Mouse (Mus musculus) bone marrow, adult 2 months (tissue): Measurements from ENCODE around the gene Itpr1. TPM values are rescaled to one million over a fixed set of nuclear protein-coding genes. Genes with fewer than 3 reads are reported as not detected.

Experiments used
- H3K27ac ChIP-seq: fragments of 200-500 bp; 2 replicates; pipeline ENCODE4 v1.5.1; 2012; ENCODE audit warnings: low read depth, mild to moderate bottlenecking, control low read depth, inconsistent platforms, low read length; ENCODE audit not compliant: control insufficient read depth, poor library complexity, insufficient read depth
- H3K4me1 ChIP-seq: fragments of 200-500 bp; 2 replicates; pipeline ENCODE4 v1.6.1; 2011; ENCODE audit warnings: low read length; ENCODE audit not compliant: control insufficient read depth, insufficient read depth
- H3K4me3 ChIP-seq: fragments of 200-500 bp; replicated peaks from 2 replicates; pipeline ENCODE3; 2011; ENCODE audit warnings: mild to moderate bottlenecking, low read depth, low read length, control low read depth; ENCODE audit not compliant: control insufficient read depth
- CTCF ChIP-seq: fragments of 200-500 bp; IDR thresholded peaks from 2 replicates; pipeline ENCODE4 v1.5.1; 2011; ENCODE audit warnings: low read length, control low read depth; ENCODE audit not compliant: control insufficient read depth, insufficient read depth
- POLR2A ChIP-seq: fragments of 200-500 bp; IDR thresholded peaks from 2 replicates; pipeline ENCODE4 v1.6.1; 2011; ENCODE audit warnings: low read depth, mild to moderate bottlenecking, control low read depth, low read length, borderline replicate concordance; ENCODE audit not compliant: control insufficient read depth
- WGBS: fragments of 180-500 bp; shearing (Covaris S2); methylation state at CpG from one replicate; pipeline ENCODE4 v1.1.7; 2018; 5-methylcytosine and 5-hydroxymethylcytosine counted together
- polyA plus RNA-seq: library from polyadenylated mRNA; stranded (reverse); fragments of >200 nt; gene quantifications from 2 replicates; pipeline ENCODE4 v1.2.4, GENCODE M21; 2011; ENCODE audit warnings: low replicate concordance; ENCODE audit not compliant: missing spikeins, insufficient read depth, insufficient read length

Gene Itpr1
- polyA plus RNA-seq, 1 experiment: 32.8 TPM

DNA sequence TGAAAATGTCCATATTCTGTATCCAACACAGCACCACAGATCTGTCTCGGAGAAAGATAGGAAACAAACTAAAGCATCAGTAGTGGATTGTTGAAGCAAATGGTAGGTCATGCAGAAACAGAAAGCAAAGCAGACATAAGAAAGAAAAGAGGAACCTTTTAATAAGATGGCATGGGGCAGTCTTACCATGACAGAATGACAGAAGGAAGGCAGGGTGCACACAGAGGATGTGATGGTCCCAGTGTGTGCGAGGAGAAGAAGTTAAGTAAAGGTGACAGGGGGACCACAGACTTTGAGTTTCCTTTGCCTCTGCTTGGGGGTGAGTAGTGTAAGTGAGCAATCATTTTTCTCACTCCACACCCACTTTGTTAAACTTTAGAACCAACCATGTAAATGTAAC lies 33.8 kb upstream of the Itpr1 start:
- no peak for TF ChIP-seq CTCF
- no peak for TF ChIP-seq POLR2A
- H3K4me1 ChIP-seq: no peaks in the 10 kb centered on the region; the same call in 1 of the 2 replicates
- H3K27ac ChIP-seq: no peak overlapping the region
- 37% methylated on average over 2 of the region's 2 CpGs for WGBS
- H3K4me3 ChIP-seq: no peak overlapping the region

DNA sequence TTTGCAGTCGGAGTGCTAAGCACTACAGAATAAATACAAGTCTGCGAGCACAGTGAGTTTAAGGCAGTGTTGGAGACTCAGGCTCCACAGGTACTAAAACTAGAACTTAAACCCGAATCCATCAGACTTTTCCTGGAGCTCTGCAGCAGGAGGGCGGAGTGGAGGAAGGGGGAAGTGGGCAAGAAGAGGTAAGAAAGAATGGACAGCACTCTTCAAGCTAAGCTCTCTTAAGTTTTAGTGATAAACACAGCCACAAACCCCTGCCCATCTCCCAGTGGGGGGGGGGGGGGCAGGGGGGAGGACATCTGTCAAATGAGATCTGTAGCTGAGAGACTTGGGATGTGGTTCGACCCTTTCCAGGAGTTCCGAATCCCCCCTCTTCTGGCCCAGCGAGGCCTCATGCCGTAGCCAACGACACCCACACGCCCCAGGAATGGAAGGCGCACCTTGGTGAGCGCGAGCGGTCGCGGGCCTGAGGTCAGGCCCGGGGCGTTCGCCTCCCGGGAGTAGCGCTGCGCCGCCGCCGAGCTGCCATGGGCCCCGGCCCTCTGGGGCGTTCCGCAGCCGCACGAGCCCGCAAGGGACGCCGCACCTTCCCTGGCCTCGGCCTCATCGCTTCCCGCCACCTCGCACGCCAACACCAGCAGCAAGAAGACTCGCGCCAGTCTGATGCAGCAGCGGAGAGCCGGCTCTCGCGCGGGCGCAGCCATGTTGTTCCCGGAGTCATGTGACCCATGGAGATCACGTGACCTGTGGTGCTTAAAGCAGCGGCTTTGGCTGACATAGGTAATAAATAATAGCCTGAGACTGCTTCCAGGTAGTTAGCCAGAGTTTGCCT lies 27.8 kb upstream of the Itpr1 start, which contains the start of gene Sumf1:
Gene Sumf1, minus strand, starts transcription at position 736 of the 838 bp plus-strand sequence.
- Histone ChIP-seq H3K4me1 (no peaks in the 10 kb centered on the region; the same call in 1 of the 2 replicates), H3K27ac (peak within 1 kb of the TSS; percentile 9; the same call in 1 of the 2 replicates), H3K4me3 (peak within 1 kb of the TSS; percentile 98)
- peak; percentile 52; the same call in 1 of the 2 replicates for TF ChIP-seq POLR2A
- TF ChIP-seq CTCF: no peak
- 5% methylated on average over 49 of the region's 49 CpGs for WGBS

DNA sequence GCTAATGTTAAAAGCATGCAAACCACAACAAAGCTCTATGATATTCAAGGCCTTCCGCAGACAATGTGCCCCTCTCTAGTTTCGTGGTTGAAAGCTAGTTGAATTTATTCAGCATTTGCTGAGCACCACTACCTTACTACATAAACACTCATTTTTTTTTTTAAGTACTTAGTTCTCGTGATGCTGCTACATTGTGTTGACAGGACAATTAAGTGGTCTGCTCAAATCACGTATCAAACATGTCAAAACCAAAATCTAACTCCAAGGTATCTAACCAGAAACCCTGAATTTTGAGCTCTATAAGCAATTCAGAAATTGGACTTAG lies 27.2 kb upstream of the Itpr1 start:
- WGBS: 10% methylated on average over 4 of the region's 4 CpGs

DNA sequence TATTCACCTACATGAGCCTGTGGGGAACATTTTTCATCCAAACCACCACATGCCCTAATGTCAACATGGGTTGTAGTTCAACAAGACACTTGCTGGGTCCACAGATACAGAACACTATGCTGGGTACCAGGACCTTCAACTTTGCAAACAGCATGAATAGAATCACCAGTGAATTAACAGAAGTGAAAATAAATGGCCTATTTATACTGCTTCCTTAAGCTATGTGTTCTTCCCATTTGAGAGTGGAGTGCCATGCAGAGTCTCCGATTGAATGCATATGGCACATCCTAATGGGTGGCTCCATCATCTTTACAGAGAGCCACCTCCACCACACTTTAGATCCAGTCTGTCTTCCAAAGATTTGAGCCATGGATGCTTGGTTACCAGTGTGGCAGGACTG lies 22.2 kb upstream of the Itpr1 start:
- 80% methylated on average over 1 of the region's 1 CpGs for WGBS
- H3K27ac ChIP-seq: no peak overlapping the region
- TF ChIP-seq POLR2A (no peak), CTCF (no peak)
- H3K4me1 ChIP-seq: no peaks in the 10 kb centered on the region; the same call in 1 of the 2 replicates
- H3K4me3 ChIP-seq: no peak overlapping the region

More for the DNA sequence above, 27.2 kb upstream of the Itpr1 start:
- Histone ChIP-seq H3K4me1 (no peaks in the 10 kb centered on the region; the same call in 1 of the 2 replicates), H3K4me3 (peak overlapping the region; percentile 98), H3K27ac (no peak overlapping the region)
- TF ChIP-seq CTCF (no peak), POLR2A (no peak)

DNA sequence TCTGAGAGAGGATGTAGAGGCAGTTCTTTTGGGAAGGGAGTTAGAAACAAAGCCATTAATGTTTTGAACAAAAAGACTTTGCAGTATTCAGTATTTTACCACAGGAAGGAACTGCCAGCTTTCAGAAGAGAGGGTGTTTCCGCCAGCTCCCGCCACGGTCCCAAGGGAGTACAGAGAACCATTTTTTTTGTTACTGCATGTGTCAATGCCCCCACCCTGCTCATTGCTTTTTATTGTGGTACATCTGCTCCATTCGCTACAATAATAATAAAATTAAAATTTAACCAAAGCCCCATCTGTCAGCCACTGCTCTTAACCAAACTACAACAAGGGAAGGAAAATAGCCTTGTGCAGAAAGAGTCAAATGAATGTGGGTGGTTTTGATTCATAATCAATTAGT lies 20.3 kb upstream of the Itpr1 start:
- Histone ChIP-seq H3K27ac (no peak overlapping the region), H3K4me1 (no peaks in the 10 kb centered on the region; the same call in 1 of the 2 replicates), H3K4me3 (no peak overlapping the region)
- 4% methylated on average over 4 of the region's 4 CpGs for WGBS
- no peak for TF ChIP-seq POLR2A
- TF ChIP-seq CTCF: no peak

DNA sequence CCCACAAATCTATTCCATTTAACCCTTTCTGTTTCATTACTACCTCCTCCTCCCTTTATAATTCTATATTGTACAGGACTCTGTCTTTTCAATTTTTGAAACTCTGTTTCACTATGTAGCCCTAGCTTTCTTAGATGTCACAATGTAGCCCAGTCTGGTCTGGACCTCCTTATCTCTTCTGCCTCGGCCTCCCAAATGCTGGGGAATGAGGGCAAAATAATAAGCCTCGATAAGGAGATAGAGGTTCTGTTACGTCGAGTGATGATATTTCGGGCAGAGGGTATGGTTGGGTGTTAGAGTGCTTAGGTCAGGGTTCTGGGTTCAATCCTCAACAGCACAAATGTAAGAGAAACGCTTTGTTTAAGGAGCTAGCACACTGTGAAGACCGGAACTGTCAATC lies 16.2 kb upstream of the Itpr1 start:
- WGBS: 52% methylated on average over 7 of the region's 7 CpGs
- Histone ChIP-seq H3K27ac (peak overlapping the region; percentile 87), H3K4me3 (no peak overlapping the region), H3K4me1 (no peaks in the 10 kb centered on the region; the same call in 1 of the 2 replicates)
- TF ChIP-seq CTCF (no peak), POLR2A (no peak)

DNA sequence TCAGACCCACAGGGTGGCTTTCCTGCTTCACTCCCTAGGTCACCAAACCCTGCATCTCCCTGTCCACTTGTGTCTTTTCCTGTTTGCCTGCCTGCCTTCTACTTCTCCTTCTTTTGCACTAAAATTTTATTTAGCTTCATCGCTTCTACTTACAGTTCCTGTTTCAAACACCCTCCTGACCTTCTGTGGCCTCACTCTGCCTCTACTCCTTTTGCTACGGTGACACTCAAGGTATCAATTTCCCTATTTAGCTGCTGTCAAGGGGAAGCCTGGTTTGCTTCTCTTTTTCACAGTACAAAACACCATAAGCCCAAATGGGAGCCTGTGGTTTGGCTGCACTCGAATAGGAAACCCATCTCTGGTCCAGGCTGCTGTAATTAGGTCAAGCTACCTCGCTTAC lies 15.8 kb upstream of the Itpr1 start:
- H3K4me1 ChIP-seq: no peaks in the 10 kb centered on the region; the same call in 1 of the 2 replicates
- 4% methylated on average over 4 of the region's 4 CpGs for WGBS
- peak overlapping the region; percentile 87 for H3K27ac ChIP-seq
- TF ChIP-seq POLR2A: no peak
- no peak for TF ChIP-seq CTCF
- H3K4me3 ChIP-seq: peak overlapping the region; percentile 40

DNA sequence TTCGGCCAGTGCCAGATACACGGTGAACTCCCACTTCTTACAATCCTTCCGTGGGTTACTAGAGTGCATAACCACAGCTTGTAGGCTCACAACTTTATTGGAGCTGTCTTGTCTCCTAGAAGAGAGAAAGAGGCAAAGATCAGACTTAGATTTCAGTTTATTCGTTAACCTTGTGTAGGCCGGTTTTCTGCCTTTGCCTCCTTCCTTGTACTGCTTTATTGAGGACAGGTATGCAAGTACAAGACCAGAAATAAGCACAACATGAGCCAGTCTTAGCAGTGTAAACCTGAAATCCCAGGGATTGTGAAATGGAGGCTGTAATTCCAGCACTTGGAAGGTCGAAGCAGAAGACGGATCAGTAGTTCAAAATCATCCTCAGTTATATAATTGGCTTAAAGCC lies 14.6 kb upstream of the Itpr1 start:
- Histone ChIP-seq H3K4me3 (no peak overlapping the region), H3K27ac (no peak overlapping the region), H3K4me1 (no peaks in the 10 kb centered on the region; the same call in 1 of the 2 replicates)
- TF ChIP-seq POLR2A: no peak
- TF ChIP-seq CTCF: no peak
- 88% methylated on average over 7 of the region's 7 CpGs for WGBS
